Mouse (Mus musculus): Measurements from ENCODE around the gene Alg10b.
A peak's percentile ranks its signal among the peaks of the same experiment; 100 is the strongest.
"Not testable (repeated sequence)": the region's sequence is repeated elsewhere in the genome, so short reads cannot be mapped to it uniquely, and the experiment has no call there.

Gene Alg10b

DNA sequence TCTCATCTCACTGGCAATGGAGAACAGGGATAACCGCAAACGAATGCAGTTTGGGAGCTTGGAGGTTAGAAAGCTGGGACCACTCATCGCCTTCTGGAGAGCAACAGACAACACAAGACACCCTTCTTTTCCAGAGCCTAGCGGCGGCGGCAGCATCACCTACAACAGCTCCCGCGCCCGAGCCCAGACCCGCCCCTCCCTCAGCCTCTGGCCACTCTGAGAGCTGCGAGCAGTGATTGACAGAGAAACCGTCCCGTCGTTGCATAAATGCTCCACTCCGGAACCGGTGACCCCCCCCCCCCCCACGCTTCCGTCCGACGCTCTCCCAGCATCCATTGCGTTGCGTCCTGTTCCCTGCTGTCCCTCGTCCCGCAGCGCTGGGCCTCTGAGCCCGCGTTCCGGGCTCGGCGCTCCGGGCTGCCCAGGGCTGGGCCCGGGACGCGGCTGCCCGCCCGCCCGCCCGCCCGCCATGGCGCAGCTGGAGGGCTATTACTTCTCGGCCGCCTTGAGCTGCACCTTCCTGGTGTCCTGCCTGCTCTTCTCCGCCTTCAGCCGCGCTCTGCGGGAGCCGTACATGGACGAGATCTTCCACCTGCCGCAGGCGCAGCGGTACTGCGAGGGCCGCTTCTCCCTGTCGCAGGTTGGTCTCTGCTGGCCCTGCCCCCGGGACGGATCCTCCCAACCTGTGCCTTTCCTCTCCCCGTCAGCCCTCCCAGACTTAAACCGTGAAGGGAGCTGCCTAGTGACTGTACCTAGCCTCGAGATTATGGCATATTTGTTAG is at the start of gene Alg10b:
TSS of gene Alg10b (plus strand) at position 343 of the 782 bp plus-strand sequence.
- DNase-seq (ENCODE audit: low read depth, low spot score): peak; percentile 98

DNA sequence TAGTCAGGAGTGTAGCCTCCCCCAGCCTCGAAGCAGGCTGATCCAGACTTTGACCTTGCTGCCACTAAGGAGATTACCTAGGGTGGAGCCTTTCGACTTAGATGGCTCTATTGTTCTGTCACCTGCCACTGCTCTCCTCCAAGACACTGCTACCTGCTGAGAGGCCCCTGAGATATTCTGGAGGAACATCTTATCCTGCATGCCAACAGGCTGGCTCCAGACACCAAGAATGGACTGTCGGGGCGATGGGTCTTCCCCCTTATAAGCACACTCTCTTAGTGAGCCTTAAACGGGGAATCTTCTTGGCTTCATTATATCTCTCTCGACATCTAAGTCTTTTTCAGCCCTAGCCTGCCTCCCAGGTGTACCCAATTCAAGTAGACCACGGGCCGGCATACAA is 41.0 kb upstream of the Alg10b start:
- DNase-seq (ENCODE audit: low read depth, low spot score): not testable (repeated sequence)

DNA sequence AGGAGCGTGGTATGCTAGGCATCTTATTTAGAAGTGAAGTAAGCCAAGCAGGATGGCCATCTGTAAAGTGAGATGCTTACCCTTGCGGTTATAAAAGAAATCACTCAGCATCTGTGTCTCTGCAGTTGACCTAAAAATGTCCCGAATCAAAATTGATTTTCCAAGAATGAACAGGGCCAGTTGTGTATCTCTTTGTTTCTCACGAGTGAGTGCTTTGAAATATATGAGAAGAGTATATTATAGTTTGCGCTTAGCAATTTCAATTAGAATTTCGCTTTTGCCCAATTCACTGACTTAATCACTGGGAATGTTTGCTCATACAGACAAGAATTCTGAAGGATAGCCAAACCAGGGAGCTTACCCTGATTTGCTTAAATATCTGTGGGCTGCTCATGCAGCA is 40.6 kb upstream of the Alg10b start:
- DNase-seq (ENCODE audit: low read depth, low spot score): peak; percentile 13

DNA sequence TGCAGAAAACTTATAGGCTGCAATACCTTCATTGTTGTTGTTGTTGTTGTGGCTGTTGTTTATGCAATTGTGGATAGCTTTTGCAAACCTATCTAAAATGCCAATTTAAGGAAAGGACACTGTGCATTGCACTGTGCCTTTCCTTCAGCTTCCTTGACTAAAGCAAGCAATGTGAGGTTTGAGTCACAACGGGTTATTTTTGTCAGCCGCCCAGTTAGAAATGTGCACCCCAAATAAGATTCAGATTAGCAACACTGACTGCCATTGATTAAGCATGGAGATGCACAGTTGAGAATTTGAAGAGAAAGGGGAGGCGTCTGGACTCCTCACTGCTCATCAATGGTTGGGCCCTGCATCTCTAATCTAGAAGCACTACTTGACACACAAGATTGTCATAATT is 39.4 kb upstream of the Alg10b start:
- peak; percentile 63 for DNase-seq (ENCODE audit: low read depth, low spot score)

DNA sequence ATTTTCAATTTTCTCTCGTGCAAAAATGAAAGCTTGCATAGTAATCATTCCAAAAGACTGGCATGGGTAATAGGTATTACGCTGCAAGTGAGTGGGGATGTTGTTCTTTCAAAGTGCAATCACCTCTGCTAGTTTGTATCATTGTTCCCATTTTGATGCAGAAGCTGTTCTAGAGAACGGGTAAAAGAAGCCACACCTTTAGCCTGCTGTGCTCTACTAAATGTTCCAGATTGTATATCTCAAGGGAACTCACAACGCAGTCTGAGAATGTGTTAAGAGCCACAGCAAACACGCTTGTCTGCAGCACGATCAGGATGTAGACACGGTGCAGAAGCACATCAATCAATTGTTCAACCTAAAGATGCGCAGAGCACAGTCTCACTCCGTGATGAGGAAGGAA is 34.6 kb upstream of the Alg10b start:
- peak; percentile 27 for DNase-seq (ENCODE audit: low read depth, low spot score)

DNA sequence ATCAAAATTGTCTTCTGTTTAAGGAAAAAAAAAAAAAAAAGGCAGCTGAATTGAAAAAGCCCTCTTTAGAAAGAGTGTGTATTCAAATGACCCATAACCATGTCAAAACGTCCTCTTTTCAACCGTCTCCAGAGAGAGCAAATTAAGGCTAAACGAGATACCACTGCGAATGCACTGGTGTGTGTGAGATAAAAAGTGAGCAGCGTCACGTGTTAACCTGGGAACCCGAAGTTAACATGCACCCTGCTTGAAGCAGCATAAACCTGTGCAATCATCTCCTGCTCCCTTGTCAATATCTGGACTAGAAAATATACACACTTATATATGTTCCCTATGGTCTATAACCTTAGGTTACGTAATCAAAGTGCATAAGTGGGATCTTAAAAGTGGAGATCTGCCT is 10.2 kb upstream of the Alg10b start:
- DNase-seq (ENCODE audit: low read depth, low spot score): no peak

DNA sequence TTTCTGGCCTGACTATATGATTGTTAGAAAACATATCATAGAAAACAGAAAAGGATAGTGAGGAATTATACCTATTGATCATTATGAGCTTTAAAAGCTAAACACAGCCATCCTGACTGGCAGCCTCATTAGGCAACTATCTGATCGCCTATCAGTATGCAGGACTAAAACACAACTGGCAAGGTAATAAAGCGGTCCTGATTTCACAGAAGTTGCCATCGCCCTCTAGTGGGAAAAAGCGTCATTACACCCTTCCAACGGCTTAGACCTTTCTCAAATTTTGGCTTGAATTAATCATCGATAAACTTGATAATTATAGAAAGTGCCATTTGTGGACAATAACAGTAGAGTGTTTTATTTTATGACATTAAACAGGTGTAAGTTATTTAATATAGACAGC is 9.2 kb upstream of the Alg10b start:
- peak; percentile 78 for DNase-seq (ENCODE audit: low read depth, low spot score)

DNA sequence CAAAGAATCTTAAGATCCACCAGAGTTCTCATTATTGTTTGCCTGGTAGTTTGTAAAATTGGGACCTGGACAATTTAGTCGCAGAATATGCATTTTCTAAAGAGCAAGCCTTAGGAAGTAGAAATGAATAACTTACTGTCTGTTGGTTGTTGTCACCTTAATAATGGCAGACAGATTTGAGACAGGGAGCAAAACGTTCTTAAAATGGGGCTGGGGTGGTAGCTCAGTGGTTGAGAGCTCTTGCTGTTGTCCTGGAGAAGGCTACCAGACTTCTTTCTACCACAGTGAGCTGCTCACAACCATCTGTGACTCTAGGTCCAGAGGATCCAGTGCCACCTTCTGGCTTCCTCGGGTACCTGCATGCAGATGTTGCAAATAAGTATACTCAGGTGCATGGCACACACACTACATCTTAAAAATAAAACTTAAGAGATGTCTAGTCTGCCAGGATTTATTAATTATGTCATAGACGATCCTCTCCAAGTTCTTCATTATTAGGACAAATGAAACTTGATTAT is 1.0 kb downstream of the Alg10b start:
- DNase-seq (ENCODE audit: low read depth, low spot score): peak; percentile 69

DNA sequence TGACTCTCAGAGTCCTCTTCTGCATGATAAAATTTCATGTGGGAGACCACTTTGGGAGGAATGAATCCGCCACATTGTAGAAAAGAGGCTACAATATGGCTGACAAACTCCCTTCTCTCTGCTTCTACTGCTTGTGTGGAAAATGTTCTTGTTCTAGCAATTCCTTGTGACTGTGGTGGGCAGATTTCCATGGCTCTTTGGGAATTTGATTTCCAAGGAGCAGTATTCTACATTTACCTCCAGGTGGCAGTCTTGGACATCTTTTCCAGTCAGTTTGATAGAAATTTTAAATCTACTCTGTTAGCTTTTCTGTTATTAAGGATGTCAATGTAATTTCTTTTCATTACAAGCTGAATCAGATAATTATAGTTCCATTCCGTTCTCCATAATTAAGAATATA is 13.5 kb downstream of the Alg10b start:
- peak; percentile 78 for DNase-seq (ENCODE audit: low read depth, low spot score)

DNA sequence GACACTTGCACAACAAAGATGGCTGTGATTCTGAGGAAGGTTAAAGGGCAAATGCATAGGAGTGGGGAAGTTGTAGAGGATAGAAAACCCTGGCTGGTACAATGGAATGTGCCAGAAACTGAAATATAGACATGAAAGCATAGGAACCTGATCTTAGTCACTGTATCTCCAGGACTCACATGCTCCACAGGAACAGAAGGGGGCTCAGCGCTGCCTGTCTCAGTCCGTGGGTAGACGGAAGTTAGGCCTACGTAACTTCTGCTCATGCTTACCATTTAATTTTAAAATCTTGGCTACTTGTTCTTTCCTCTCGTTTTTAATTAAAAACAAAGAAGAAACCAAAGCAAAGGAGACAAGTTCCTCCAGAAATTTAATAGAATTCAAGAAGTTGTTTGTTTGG is 20.0 kb downstream of the Alg10b start:
- DNase-seq (ENCODE audit: low read depth, low spot score): peak; percentile 83

DNA sequence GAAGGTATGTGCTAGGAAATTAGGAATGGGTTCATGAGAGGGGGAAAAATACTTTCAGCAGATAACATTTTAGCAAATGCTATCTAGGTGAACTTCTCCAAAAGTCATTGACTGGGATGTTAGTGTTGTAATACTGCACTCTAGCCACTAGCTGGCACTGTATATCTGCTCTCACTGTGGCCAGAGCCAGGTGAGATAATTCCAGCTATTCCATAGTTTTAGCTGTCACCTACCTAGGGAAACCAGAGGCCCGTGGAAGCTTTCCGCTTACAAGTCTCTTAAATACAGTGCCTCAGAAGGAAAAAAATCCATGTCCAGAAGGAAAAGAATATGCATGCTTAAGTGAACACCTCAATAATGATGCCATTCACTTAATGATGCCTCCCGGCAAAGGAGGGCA is 25.6 kb downstream of the Alg10b start:
- DNase-seq (ENCODE audit: low read depth, low spot score): peak; percentile 69

DNA sequence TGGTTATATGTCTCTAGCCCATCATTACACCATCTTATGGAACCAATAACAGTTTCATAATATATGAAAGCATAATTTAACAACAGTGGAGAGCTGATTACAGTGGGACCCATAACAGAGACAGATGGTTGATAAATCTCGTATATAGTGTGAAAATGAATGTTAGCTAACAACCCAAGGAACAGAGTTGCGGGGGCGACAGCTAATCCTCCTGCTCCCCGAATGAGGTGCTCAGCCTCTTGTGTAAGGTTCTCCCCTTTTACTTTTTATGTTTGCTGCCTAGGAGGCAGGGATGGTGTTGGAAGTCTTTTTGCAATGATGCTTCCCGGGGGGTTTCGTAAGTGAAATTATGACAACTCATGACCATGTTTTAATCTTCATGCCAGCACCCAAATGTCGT is 58.8 kb downstream of the Alg10b start:
- peak; percentile 51 for DNase-seq (ENCODE audit: low read depth, low spot score)

All from brain, adult 2 months (tissue).